Mouse (Mus musculus): ENCODE measurements around the gene Rtraf. TPM values are rescaled to one million over a fixed set of nuclear protein-coding genes. Genes with fewer than 3 reads are reported as not detected.

The Rtraf gene
- polyA plus RNA-seq, 1 experiment from 2014 or later: 193 TPM

DNA sequence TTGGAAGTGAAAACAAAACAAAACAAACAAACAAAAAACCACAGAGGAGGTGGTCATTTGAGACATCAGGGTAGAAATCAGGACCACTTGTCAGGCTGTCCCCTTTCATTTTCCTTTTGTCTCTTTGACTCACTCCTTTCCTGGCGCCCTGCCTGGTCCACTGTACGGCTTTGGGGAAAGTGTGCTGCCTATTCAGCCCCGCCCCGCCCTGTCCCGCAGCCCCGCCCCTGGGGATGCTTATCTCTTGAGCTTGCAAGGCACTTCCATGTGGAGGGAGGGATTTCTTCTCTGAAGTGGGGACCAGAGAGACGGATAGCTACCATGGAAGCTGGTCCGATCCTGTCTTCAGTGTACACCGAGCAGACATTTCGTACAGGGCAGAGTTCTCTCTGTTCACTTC lies 20.0 kb downstream of the Rtraf start:
- Histone ChIP-seq H3K4me1 (replicated peaks; ENCODE audit: control insufficient read depth, insufficient read depth, low read length) (no peaks in the 10 kb centered on the region), H3K9ac (ENCODE audit: low read length) (no peak overlapping the region), H3K27ac (ENCODE audit: low read length) (no peak overlapping the region), H3K4me3 (ENCODE audit: low read length) (no peak overlapping the region), H3K9me3 (ENCODE audit: control insufficient read depth, low read length) (no peaks in the 10 kb centered on the region), H3K27me3 (ENCODE audit: control insufficient read depth, insufficient read depth, low read depth, low read length) (no peaks in the 10 kb centered on the region), H3K36me3 (ENCODE audit: control insufficient read depth, insufficient read depth, low read length) (peaks cover 9% of the 10 kb centered on the region), H3K4me2 (ENCODE audit: low read depth, low read length) (no peak overlapping the region)
- ATAC-seq (ENCODE audit: low read depth): peak; percentile 70
- WGBS: 31% methylated on average over 10 of the region's 10 CpGs

DNA sequence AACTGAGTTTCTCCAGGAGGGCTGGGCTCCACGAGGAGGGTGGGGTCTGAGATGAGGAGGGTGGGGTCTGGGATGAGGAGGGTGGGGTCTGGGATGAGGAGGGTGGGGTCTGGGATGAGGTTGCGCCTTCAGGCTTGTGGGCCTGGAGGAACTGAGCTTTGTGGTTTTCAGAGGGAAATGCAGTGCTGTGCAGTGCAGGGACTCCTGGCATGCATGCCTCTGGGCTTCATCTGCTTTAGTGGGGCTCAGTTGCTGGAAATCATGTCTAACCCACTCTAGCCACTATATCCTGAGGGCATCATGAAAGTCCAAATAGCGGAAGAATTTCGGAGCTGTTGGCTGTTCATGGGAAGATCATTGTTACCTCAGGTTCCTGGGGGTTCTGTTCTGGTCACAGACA lies 20.4 kb downstream of the Rtraf start:
- 63% methylated on average over 4 of the region's 4 CpGs for WGBS
- no peak overlapping the region for H3K4me3 ChIP-seq (ENCODE audit: low read length)
- no peaks in the 10 kb centered on the region for H3K27me3 ChIP-seq (ENCODE audit: control insufficient read depth, insufficient read depth, low read depth, low read length)
- no peak overlapping the region for H3K27ac ChIP-seq (ENCODE audit: low read length)
- ATAC-seq (ENCODE audit: low read depth): no peak
- no peaks in the 10 kb centered on the region for H3K9me3 ChIP-seq (ENCODE audit: control insufficient read depth, low read length)
- no peaks in the 10 kb centered on the region for H3K4me1 ChIP-seq (replicated peaks; ENCODE audit: control insufficient read depth, insufficient read depth, low read length)
- H3K36me3 ChIP-seq (ENCODE audit: control insufficient read depth, insufficient read depth, low read length): peaks cover 11% of the 10 kb centered on the region
- no peak overlapping the region for H3K4me2 ChIP-seq (ENCODE audit: low read depth, low read length)
- H3K9ac ChIP-seq (ENCODE audit: low read length): no peak overlapping the region

DNA sequence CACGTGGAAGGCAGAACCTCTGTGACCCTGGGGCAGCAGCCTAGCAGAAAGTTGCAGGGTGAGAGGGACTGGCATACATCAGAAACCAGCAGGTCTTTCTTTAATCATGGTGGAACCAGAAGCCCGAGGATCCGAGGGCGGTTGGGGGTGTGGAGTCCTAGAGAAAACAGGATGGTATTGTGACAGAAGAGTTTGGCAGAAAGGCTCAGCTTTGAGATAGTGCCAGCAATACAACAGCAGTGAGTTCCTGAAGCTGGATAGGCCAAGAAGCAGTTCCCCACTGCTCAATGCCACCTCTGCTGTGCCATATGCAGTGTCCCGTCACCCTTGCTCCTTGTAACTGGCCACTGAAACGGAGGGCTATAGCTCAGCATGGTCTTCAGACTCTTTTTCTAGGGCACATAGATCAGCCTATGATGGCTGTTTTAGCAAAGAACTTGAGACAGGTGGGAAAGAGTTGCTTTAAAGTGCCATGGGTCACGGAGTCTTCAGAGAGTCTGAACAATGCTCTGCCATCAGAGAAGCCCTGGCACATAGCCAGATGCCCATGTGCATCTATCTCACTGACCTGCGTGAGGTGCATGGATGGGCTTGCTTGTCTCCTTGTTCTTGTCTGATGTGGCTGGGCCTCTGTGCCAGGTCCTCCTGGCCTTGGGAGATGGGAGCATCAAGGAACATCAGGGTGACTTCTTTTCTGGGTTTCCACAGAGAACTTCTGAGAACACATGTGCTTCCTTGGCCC lies 22.0 kb downstream of the Rtraf start:
- WGBS: 83% methylated on average over 8 of the region's 8 CpGs
- no peak for ATAC-seq (ENCODE audit: low read depth)
- peaks cover 11% of the 10 kb centered on the region for H3K36me3 ChIP-seq (ENCODE audit: control insufficient read depth, insufficient read depth, low read length)

DNA sequence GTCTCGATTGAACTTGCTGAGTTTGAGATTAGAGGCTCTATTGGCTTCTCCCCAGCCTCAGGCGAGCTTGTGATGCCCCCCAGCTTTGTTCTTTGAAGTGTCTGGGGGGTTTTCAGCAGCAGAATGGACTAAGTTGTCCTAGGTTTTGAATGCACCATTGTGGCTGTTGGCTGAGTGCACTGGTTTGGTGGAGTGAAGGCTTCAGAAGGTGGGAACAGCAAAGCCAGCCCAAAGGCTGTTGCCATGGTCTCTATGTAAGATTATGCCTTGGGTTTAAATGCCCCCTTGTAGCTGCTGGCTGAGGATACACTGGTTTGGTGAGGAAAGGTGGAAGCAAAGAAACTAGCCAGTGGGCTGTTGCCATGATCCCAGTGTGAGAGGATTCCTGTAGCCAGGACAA lies 23.1 kb downstream of the Rtraf start:
- H3K4me2 ChIP-seq (ENCODE audit: low read depth, low read length): no peak overlapping the region
- ATAC-seq (ENCODE audit: low read depth): no peak
- peaks cover 11% of the 10 kb centered on the region for H3K36me3 ChIP-seq (ENCODE audit: control insufficient read depth, insufficient read depth, low read length)
- WGBS: 27% methylated on average over 2 of the region's 2 CpGs
- no peaks in the 10 kb centered on the region for H3K9me3 ChIP-seq (ENCODE audit: control insufficient read depth, low read length)
- H3K4me3 ChIP-seq (ENCODE audit: low read length): no peak overlapping the region
- H3K27ac ChIP-seq (ENCODE audit: low read length): no peak overlapping the region
- H3K4me1 ChIP-seq (replicated peaks; ENCODE audit: control insufficient read depth, insufficient read depth, low read length): no peaks in the 10 kb centered on the region
- no peaks in the 10 kb centered on the region for H3K27me3 ChIP-seq (ENCODE audit: control insufficient read depth, insufficient read depth, low read depth, low read length)
- no peak overlapping the region for H3K9ac ChIP-seq (ENCODE audit: low read length)

More for the DNA sequence above, 22.0 kb downstream of the Rtraf start:
- no peak overlapping the region for H3K4me3 ChIP-seq (ENCODE audit: low read length)
- no peaks in the 10 kb centered on the region for H3K9me3 ChIP-seq (ENCODE audit: control insufficient read depth, low read length)
- no peaks in the 10 kb centered on the region for H3K4me1 ChIP-seq (replicated peaks; ENCODE audit: control insufficient read depth, insufficient read depth, low read length)
- H3K27me3 ChIP-seq (ENCODE audit: control insufficient read depth, insufficient read depth, low read depth, low read length): no peaks in the 10 kb centered on the region
- H3K27ac ChIP-seq (ENCODE audit: low read length): no peak overlapping the region
- H3K9ac ChIP-seq (ENCODE audit: low read length): no peak overlapping the region
- no peak overlapping the region for H3K4me2 ChIP-seq (ENCODE audit: low read depth, low read length)

DNA sequence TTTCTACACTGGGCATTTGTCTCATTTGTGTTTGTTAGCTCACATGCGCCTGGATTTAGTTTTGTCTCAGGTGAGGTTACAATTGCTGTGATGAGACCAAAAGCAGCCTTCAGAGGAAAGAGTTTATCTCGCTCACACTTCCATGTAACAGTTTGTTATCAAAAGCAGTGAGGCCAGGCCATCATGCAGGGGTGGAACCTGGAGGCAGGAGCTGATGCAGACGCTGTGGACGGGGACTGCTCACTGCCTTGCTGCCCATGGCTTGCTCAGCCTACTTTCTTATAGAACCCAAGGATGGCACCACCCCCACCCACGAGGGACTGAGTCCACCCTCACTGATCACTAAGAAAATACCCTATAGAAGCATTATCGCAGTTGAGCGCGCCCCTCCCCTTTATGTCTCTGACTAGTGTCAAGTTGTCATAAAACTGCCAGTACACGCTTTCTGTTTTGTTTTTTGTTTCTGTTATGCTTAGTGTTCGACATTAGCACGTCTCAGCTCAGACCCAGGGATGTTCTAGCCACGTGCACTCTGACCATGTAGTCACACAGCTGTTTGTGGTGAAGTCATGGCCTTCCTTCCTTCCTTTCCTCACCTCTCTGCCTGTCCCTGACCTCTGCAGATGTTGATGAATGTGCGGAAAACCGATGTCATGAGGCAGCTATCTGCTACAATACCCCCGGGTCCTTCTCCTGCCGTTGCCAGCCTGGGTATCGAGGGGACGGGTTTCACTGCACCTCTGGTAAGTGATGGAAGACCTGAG lies 26.9 kb downstream of the Rtraf start:
- Histone ChIP-seq H3K27me3 (ENCODE audit: control insufficient read depth, insufficient read depth, low read depth, low read length) (no peaks in the 10 kb centered on the region), H3K36me3 (ENCODE audit: control insufficient read depth, insufficient read depth, low read length) (0 out of 2 replicates have a peak, but pooled peaks cover 7% of the 10 kb centered on the region), H3K4me3 (ENCODE audit: low read length) (no peak overlapping the region), H3K4me1 (replicated peaks; ENCODE audit: control insufficient read depth, insufficient read depth, low read length) (no peaks in the 10 kb centered on the region), H3K27ac (ENCODE audit: low read length) (no peak overlapping the region), H3K9me3 (ENCODE audit: control insufficient read depth, low read length) (no peaks in the 10 kb centered on the region), H3K4me2 (ENCODE audit: low read depth, low read length) (no peak overlapping the region), H3K9ac (ENCODE audit: low read length) (no peak overlapping the region)
- ATAC-seq (ENCODE audit: low read depth): no peak; the same call in 1 of the 2 replicates
- 65% methylated on average over 18 of the region's 18 CpGs for WGBS

DNA sequence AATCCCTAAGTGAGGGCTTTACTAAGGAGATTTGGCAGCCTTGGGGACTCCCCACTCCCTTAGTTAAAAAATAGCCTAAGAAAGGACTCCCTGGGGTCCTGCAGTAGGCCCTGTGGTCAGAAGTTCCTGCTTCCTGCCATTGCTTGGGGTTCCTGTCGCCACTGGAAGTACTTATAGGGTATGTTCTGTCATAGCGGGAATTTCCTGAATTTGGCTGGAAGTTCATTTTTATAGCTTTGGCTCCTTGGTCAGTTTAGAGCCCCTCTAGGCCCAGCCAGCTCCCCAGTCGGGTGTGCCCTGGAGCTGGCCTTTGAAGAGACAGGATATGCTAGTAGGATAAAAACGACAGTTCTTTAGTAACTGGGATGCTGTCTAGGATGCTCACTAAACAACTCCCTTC lies 28.7 kb downstream of the Rtraf start:
- no peak overlapping the region for H3K27ac ChIP-seq (ENCODE audit: low read length)
- no peak for ATAC-seq (ENCODE audit: low read depth)

DNA sequence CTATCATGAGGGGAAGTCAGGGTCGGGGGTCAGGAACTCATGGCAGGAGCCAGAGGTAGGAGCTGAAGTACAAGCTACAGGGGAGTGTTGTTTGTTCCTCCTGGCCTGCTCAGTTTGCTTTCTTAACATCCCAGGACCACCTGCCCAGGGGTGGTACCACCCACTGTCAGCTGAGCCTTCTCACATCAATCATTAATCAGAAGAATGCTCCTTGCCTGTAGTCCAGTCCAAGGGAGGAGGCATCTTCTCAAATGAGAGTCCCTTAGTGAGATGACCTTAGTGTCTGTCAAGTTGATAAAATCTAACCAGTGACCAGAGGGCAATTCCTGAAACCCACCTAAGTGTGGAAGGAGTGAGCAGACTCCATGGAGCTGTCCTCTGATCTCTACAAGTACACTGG lies 35.2 kb downstream of the Rtraf start:
- Histone ChIP-seq H3K4me2 (ENCODE audit: low read depth, low read length) (no peak overlapping the region), H3K9me3 (ENCODE audit: control insufficient read depth, low read length) (no peaks in the 10 kb centered on the region), H3K4me1 (replicated peaks; ENCODE audit: control insufficient read depth, insufficient read depth, low read length) (no peaks in the 10 kb centered on the region), H3K36me3 (ENCODE audit: control insufficient read depth, insufficient read depth, low read length) (0 out of 2 replicates have a peak, but pooled peaks cover 3% of the 10 kb centered on the region), H3K9ac (ENCODE audit: low read length) (no peak overlapping the region), H3K4me3 (ENCODE audit: low read length) (no peak overlapping the region), H3K27ac (ENCODE audit: low read length) (no peak overlapping the region), H3K27me3 (ENCODE audit: control insufficient read depth, insufficient read depth, low read depth, low read length) (no peaks in the 10 kb centered on the region)
- WGBS: 65% methylated on average over 1 of the region's 1 CpGs
- ATAC-seq (ENCODE audit: low read depth): no peak

More for the DNA sequence above, 28.7 kb downstream of the Rtraf start:
- WGBS: 63% methylated on average over 4 of the region's 4 CpGs
- Histone ChIP-seq H3K9ac (ENCODE audit: low read length) (no peak overlapping the region), H3K4me1 (replicated peaks; ENCODE audit: control insufficient read depth, insufficient read depth, low read length) (no peaks in the 10 kb centered on the region), H3K36me3 (ENCODE audit: control insufficient read depth, insufficient read depth, low read length) (0 out of 2 replicates have a peak, but pooled peaks cover 7% of the 10 kb centered on the region), H3K4me3 (ENCODE audit: low read length) (no peak overlapping the region), H3K9me3 (ENCODE audit: control insufficient read depth, low read length) (no peaks in the 10 kb centered on the region), H3K27me3 (ENCODE audit: control insufficient read depth, insufficient read depth, low read depth, low read length) (no peaks in the 10 kb centered on the region), H3K4me2 (ENCODE audit: low read depth, low read length) (no peak overlapping the region)

DNA sequence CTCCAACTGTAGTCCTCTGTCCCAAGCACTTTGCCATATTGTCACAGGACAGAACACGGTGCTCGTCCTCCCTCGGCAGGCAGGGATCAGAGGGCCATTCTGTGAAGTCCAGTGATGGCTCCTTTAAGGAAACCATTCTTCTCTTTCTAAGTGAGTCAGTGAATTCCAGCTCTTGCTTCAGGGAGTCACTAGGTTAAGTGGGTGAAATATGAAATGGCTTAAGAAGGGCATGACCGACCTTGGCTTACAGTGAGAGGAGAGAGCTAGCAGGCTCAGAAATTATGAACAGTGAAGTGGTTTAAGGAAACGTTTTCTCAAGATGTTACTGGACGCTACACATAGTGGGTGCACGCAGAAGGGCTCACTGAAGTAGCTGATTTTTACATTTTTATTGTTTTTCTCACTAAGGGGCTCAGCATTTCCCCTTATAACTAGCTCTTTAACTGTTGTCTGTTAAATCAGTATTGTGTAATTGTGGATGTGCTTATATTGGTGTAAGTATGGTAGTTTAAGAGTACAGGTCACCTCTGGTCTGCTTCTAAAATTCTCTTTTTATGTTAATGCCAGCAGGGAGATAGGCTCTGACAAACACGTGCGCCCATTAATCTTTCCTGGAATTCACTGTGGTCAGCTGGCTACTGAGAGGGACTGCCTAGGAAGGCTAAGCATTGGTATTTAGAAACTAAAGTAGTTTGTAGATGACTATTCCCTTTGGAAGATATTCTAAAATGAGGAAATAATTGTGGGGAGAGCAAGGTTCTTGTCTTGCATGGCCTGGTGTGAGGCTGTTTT lies 37.6 kb downstream of the Rtraf start:
- Histone ChIP-seq H3K9me3 (ENCODE audit: control insufficient read depth, low read length) (no peaks in the 10 kb centered on the region), H3K9ac (ENCODE audit: low read length) (no peak overlapping the region), H3K36me3 (ENCODE audit: control insufficient read depth, insufficient read depth, low read length) (0 out of 2 replicates have a peak, but pooled peaks cover 2% of the 10 kb centered on the region), H3K4me2 (ENCODE audit: low read depth, low read length) (no peak overlapping the region), H3K27ac (ENCODE audit: low read length) (no peak overlapping the region), H3K27me3 (ENCODE audit: control insufficient read depth, insufficient read depth, low read depth, low read length) (no peaks in the 10 kb centered on the region), H3K4me3 (ENCODE audit: low read length) (no peak overlapping the region), H3K4me1 (replicated peaks; ENCODE audit: control insufficient read depth, insufficient read depth, low read length) (no peaks in the 10 kb centered on the region)
- 58% methylated on average over 9 of the region's 9 CpGs for WGBS
- ATAC-seq (ENCODE audit: low read depth): no peak

DNA sequence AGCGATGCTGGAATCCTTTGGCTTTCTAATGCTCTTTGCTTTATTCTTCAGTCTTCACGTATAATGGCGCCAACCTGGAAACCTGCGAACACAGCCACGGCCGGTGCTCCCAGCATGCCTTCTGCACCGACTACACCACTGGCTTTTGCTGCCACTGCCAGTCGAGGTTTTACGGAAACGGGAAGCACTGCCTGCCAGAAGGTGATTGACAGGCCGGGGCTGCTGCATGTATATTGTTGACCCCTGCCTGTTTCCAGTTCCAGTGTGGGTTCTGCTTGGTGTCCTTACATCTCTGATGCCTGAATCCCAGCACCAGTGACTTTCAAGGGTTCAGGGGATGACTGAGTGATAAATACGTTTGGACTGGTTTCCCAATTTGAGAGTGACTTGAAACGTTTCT lies 45.7 kb downstream of the Rtraf start:
- H3K9me3 ChIP-seq (ENCODE audit: control insufficient read depth, low read length): peaks cover 4% of the 10 kb centered on the region; the same call in 1 of the 2 replicates
- no peak overlapping the region for H3K27ac ChIP-seq (ENCODE audit: low read length)
- H3K4me2 ChIP-seq (ENCODE audit: low read depth, low read length): no peak overlapping the region
- peaks cover 4% of the 10 kb centered on the region for H3K4me1 ChIP-seq (replicated peaks; ENCODE audit: control insufficient read depth, insufficient read depth, low read length)
- H3K27me3 ChIP-seq (ENCODE audit: control insufficient read depth, insufficient read depth, low read depth, low read length): peaks cover 5% of the 10 kb centered on the region; the same call in 1 of the 2 replicates
- H3K36me3 ChIP-seq (ENCODE audit: control insufficient read depth, insufficient read depth, low read length): 0 out of 2 replicates have a peak, but pooled peaks cover 2% of the 10 kb centered on the region
- WGBS: 79% methylated on average over 13 of the region's 13 CpGs
- H3K4me3 ChIP-seq (ENCODE audit: low read length): no peak overlapping the region
- H3K9ac ChIP-seq (ENCODE audit: low read length): no peak overlapping the region
- no peak for ATAC-seq (ENCODE audit: low read depth)

Measured in lung, embryonic 16.5 days (tissue).